Mouse (Mus musculus) testis, postnatal 10 days (tissue): ENCODE measurements around the gene Spata25.
"Not testable (repeated sequence)": the region's sequence is repeated elsewhere in the genome, so short reads cannot be mapped to it uniquely, and the experiment has no call there.

Source experiments
- DNase-seq: peaks from one replicate; pipeline ENCODE4 v3.0.0; 2021; ENCODE audit warnings: low spot score

Spata25 gene

DNA sequence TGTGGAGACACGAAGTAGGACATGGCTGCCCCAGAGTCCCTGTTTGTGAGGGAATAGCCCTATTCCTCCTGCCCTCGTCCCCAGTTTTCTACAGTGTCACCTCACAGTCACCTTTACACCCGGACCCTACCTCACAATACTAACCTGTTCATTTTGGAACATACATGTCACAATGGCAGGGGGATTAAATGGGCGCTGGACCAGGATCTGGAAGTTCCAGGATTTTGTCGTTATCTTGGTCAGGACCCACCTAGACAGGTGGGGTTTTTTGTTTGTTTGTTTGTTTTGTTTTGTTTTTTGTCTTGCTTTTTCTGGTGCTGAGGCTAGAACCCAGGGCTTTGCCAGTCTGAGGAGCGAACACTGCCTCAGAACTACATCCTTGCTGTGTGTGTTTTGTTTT lies at the start of gene Spata25:
Gene Spata25 (minus strand): TSS at position 101 of the 400 bp plus-strand sequence.
- DNase-seq: no peak

DNA sequence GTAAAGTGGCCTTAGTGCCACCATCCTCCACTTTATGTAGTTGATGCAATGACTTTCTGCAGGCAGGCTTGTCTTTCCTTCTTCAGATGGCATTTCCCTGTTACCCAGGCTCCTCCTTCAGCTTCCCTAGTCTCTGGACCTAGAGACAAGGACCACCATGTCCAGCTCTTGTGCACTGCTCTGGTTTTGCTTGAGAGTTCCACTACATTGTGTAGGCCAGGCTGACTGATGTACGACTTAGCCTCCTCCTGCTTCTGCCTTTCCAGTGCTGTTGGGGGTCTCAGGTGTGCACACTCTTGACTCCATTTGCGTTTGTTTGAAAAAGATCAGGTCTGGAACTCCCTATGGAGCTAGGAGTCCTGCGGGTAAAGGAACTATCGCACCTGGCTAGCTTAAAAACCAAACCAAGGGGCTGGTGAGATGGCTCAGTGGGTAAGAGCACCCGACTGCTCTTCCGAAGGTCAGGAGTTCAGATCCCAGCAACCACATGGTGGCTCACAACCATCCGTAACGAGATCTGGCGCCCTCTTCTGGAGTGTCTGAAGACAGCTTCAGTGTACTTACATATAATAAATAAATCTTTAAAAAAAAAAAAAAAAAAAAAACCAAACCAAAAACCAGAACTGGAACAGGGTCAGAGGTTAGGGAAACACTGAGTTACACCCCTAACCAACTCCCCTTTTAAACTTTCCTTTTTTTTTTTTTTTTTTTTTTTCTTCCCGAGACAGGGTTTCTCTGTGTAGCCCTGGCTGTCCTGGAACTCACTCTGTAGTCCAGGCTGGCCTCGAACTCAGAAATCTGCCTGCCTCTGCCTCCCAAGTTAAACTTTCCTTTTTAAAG lies 49.3 kb upstream of the Spata25 start:
- DNase-seq: not testable (repeated sequence)

DNA sequence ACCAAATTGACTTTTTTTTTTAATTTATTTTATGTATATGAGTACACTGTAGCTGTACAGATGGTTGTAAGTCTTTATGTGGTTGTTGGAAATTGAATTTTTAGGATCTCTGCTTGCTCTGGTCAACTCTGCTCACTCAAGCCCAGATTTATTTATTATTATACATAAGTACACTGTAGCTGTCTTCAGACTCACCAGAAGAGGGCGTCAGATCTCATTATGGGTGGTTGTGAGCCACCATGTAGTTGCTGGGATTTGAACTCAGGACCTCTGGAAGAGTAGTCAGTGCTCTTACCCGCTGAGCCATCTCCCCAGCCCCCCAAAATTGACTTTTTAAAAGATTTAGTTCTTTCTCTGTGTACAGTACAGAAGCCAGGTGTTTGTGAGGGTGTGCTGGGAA lies 47.3 kb upstream of the Spata25 start:
- DNase-seq: not testable (repeated sequence)

DNA sequence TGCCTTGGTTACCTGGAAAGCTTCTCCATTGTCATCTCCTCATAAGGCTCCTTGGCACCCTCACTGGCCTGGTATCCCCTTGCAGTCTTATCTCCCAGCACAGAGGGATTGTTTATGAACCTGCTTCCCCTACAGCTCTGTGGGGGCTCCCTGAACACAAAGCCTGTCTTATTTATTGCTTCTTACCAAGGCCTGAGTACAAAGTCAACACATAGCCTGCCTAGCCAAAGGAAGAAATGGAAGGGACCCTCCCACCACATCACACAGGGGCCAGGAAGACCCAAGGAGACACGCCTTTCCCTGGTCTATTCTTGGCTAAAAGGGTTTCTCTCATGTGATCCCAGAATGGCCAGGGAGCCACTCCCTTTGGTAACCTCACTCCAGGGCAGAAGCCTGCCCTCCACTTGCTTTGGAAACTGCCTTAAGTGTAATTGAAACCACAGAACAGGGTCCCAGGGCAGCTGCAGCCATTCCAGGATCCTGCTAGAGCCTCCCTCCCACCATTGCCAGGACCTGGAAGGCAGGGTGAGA lies 46.0 kb upstream of the Spata25 start:
- no peak for DNase-seq

- DNase-seq: no peak
Observed at GRCm38 (mm10) chr2:164873621-164874020, 45.3 kb upstream of the Spata25 start.

- DNase-seq: no peak
Observed at GRCm38 (mm10) chr2:164871602-164872303, 43.4 kb upstream of the Spata25 start.

- no peak for DNase-seq
Observed at GRCm38 (mm10) chr2:164868491-164868890, 40.2 kb upstream of the Spata25 start.

DNA sequence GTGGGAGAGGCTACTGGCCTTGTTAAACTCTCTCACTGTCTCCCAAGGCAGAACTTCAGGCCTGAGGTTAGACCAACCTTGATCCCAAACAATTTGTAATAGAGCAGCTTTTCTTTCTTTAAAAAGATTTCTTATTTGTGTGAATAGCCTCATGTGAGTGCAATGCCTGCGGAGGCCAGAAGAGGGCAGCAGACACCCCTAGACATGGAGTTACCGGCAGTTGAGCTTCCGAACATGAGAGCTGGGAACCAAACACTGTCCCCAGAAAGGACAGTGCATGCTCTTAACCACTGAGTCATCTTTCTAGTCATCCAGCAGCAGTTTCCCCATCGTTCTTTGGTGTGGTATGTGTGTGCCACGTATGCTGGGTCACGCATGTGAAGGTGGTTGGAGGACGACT lies 39.2 kb upstream of the Spata25 start:
- DNase-seq: peak; percentile 65

DNA sequence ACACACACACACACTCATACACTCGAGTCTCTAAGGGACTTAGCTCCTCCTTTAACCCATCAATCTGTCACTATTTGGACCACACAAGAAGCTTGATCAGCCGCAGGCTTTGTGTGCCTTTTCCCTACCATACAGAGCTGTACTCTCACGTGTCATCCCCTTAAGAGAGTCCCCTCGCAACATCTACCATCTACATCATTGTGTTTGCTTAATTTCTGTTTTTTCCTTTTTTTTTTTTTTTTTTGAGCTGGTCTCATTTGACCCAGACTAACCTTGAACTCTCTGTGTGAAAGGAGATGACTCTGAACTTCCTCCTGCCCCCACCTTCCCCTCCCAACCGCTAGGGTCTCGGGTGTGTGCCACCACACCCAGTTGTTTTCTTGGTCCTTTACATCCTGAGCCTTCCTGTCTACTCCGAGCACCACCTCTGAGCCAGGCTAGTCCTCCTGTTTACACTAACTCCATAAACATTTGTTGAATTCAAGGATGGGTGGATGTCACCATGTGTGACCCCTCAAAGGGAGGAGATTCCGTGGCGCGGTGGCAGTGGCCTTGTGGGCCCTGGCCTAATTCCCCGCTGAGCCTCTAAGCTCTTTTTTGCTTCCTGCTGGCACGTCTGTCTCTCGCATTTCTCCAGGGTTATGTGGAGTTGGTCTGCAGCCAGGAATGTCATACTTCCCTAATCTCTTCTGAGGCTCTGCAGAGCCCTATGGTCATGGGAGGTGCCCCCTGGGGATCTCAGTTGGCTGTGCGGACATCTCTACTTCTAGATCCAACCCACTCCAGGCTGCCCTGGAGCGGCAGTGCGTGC lies 38.6 kb upstream of the Spata25 start:
- DNase-seq: peak; percentile 78

DNA sequence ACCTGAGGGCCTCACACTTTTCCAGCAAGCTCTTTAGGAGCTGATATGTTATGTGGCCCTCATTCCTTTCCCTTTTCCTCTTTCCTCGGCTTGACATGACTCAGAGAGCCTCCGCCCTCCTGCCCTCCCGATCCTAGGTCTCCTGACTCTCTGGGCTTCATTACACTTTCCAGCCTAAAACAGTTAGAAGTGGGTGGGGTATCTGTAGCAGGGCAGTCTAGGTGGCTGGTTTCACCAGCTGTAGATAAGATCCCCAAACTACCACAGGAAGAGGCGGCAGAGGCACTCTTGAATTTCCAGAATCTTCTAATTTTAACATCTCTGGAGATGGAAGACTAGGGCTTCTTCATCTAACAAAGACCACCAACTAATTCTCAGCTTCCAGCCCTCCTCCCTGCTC lies 36.3 kb upstream of the Spata25 start:
- DNase-seq: no peak

- DNase-seq: not testable (repeated sequence)
Observed at GRCm38 (mm10) chr2:164863411-164863810, 35.1 kb upstream of the Spata25 start.

- DNase-seq: peak; percentile 81
Observed at GRCm38 (mm10) chr2:164862179-164862861, 34.0 kb upstream of the Spata25 start.

DNA sequence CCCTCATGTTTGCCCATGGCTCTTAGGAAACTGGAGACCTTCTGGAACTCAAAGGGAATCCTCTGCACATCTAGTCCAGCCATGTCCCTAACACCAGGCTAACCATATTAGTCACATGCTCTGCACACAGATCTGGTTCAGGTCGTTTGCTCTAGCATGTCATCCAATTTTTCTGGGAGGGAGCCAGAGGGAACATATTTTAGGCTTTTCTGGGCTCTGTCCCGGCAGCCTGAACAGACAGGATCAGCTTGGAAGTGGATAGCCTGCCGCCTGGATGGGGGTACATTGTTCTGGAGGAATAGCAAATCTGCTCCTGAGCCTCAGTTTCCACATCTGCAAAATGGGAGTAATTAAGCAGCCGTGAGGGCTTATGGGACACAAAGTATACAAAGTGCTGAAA lies 32.8 kb upstream of the Spata25 start:
- no peak for DNase-seq

DNA sequence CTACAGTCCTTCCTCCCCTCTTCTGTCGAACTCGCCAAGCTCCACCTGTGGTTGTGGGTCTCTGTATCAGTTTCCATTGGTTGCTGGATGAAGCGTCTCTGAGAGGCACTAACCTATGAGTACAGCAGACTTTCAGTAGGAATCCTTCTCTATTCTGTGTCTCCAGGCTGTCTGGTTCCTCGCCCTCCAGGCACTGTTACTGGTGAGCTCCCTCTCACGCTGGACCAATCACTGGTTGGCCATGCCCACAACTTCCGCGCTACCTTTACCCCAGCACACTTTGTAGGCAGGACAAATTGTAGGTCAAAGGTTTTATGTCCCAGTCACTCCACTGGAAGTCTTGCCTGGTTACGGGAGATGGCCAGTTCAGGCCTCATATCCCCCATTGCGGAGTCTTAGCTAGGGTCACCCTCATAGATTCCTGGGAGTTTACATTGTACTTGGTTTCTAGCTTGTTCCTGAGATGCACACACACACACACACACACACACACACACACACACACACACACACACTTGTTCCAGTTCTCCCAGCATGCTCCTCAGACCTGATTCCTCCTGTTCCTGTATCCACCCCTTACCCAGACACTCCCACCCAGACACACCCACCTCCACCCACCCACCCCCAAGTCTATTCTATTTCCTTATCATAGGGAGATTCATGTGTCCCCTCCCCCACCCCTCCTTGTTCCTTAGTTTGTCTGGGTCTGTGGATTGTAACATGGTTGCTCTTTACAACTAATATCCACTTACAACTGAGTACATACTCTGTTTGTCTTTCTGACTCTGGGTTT lies 31.5 kb upstream of the Spata25 start:
- DNase-seq: no peak

GRCm38 (mm10) chr2:164859155-164859554 lies 30.8 kb upstream of the Spata25 start:
- no peak for DNase-seq

GRCm38 (mm10) chr2:164857842-164858553 lies 29.7 kb upstream of the Spata25 start:
- DNase-seq: no peak

GRCm38 (mm10) chr2:164857101-164857821 lies 28.9 kb upstream of the Spata25 start, which contains the start of gene Pltp:
Gene Pltp, minus strand, starts transcription at chr2:164857711.
- DNase-seq: peak; percentile 78

- no peak for DNase-seq
Observed at GRCm38 (mm10) chr2:164856309-164857100, 28.2 kb upstream of the Spata25 start.
